Mouse (Mus musculus): ENCODE data around the gene Rce1. TPM values are rescaled to one million over a fixed set of nuclear protein-coding genes. Genes with fewer than 3 reads are reported as not detected.

The Rce1 gene
- total and polyA plus RNA-seq, 3 experiments = 43.1 to 67.8 TPM; not detected in 1

- Histone ChIP-seq H3K9ac (ENCODE audit: control insufficient read depth, low read depth, low read length, poor library complexity, severe bottlenecking) (no peak overlapping the region), H3K9me3 (replicated peaks; ENCODE audit: insufficient read depth, low read length) (no peaks in the 10 kb centered on the region), H3K27ac (ENCODE audit: control insufficient read depth, low read depth, low read length) (no peak overlapping the region), H3K4me3 (ENCODE audit: control insufficient read depth in 1 of 2, insufficient read depth in 1 of 2, low read depth in 2 of 2, low read length in 2 of 2) (no peak overlapping the region), H3K79me2 (ENCODE audit: control insufficient read depth, insufficient read depth, low read length, poor library complexity) (no peaks in the 10 kb centered on the region), H3K4me1 (ENCODE audit: control insufficient read depth in 1 of 2, insufficient read depth in 2 of 2, low read length in 2 of 2) (no peaks in the 10 kb centered on the region), H3K36me3 (ENCODE audit: control insufficient read depth in 1 of 2, insufficient read depth in 2 of 2, low read length in 2 of 2) (no peaks in the 10 kb centered on the region), H3K27me3 (ENCODE audit: control insufficient read depth in 1 of 2, insufficient read depth in 2 of 2, low read length in 2 of 2) (no peaks in the 10 kb centered on the region)
- TF ChIP-seq ZKSCAN1 (IDR thresholded peaks at IDR 0.05; ENCODE audit: low read depth, low read length) (no peak), MAFK (IDR thresholded peaks at IDR 0.05; ENCODE audit: borderline replicate concordance, low read depth, low read length) (no peak), MEF2A (IDR thresholded peaks at IDR 0.05; ENCODE audit: extremely low read depth, insufficient replicate concordance, low read depth, low read length, poor library complexity, severe bottlenecking) (no peak), RAD21 (IDR thresholded peaks at IDR 0.05; ENCODE audit: low read depth, low read length) (no peak), CHD1 (IDR thresholded peaks at IDR 0.05; ENCODE audit: low read depth, low read length) (no peak), UBTF (IDR thresholded peaks at IDR 0.05; ENCODE audit: borderline replicate concordance, insufficient read depth, low read depth, low read length) (no peak), TCF12 (IDR thresholded peaks at IDR 0.05; ENCODE audit: low read depth, low read length) (no peak), EP300 (IDR thresholded peaks at IDR 0.05; ENCODE audit: low read depth in 1 of 2, low read length in 2 of 2) (no peak), POLR2A (IDR thresholded peaks at IDR 0.05; ENCODE audit: control insufficient read depth in 1 of 2, insufficient read depth in 1 of 2, low read depth in 1 of 2, low read length in 2 of 2, poor library complexity in 1 of 2) (no peak), KAT2A (conservative IDR thresholded peaks at IDR 0.05; ENCODE audit: low read depth, low read length) (no peak), RCOR1 (IDR thresholded peaks at IDR 0.05; ENCODE audit: low read depth, low read length) (no peak), E2F4 (IDR thresholded peaks at IDR 0.05; ENCODE audit: borderline replicate concordance, low read depth, low read length) (no peak), USF2 (IDR thresholded peaks at IDR 0.05; ENCODE audit: borderline replicate concordance in 1 of 2, insufficient read depth in 1 of 2, low read depth in 1 of 2, low read length in 2 of 2) (no peak), ZNF384 (IDR thresholded peaks at IDR 0.05; ENCODE audit: low read depth, low read length) (no peak)
- DNase-seq (ENCODE audit: low read depth, low spot score) = no peak
Measured at GRCm38 (mm10) chr19:4635986-4636385, 10.5 kb upstream of the Rce1 start.

- Histone ChIP-seq H3K4me3 (ENCODE audit: control insufficient read depth in 1 of 2, insufficient read depth in 1 of 2, low read depth in 2 of 2, low read length in 2 of 2) (no peak overlapping the region), H3K79me2 (ENCODE audit: control insufficient read depth, insufficient read depth, low read length, poor library complexity) (peaks cover 18% of the 10 kb centered on the region), H3K27ac (ENCODE audit: control insufficient read depth, low read depth, low read length) (no peak overlapping the region), H3K27me3 (ENCODE audit: control insufficient read depth in 1 of 2, insufficient read depth in 2 of 2, low read length in 2 of 2) (no peaks in the 10 kb centered on the region), H3K36me3 (ENCODE audit: control insufficient read depth in 1 of 2, insufficient read depth in 2 of 2, low read length in 2 of 2) (peaks cover 0 to 6% of the 10 kb centered on the region in 2 experiments; a peak in 2 of 4 replicates), H3K4me1 (ENCODE audit: control insufficient read depth in 1 of 2, insufficient read depth in 2 of 2, low read length in 2 of 2) (peaks cover 0 to 13% of the 10 kb centered on the region in 2 experiments; a peak in 3 of 4 replicates), H3K9ac (ENCODE audit: control insufficient read depth, low read depth, low read length, poor library complexity, severe bottlenecking) (no peak overlapping the region), H3K9me3 (replicated peaks; ENCODE audit: insufficient read depth, low read length) (no peaks in the 10 kb centered on the region)
- DNase-seq (ENCODE audit: low read depth, low spot score) = peak; percentile 82
- TF ChIP-seq MAZ (IDR thresholded peaks at IDR 0.05; ENCODE audit: low read depth, low read length) (peak; percentile 53; the same call in 1 of the 2 replicates), TAL1 (IDR thresholded peaks at IDR 0.05; ENCODE audit: low read length) (no peak), CHD2 (IDR thresholded peaks at IDR 0.05; ENCODE audit: low read length) (no peak), RAD21 (IDR thresholded peaks at IDR 0.05; ENCODE audit: low read depth, low read length) (peak; percentile 70), ZMIZ1 (IDR thresholded peaks at IDR 0.05; ENCODE audit: low read depth, low read length) (no peak), ZNF384 (IDR thresholded peaks at IDR 0.05; ENCODE audit: low read depth, low read length) (no peak), NELFE (IDR thresholded peaks at IDR 0.05; ENCODE audit: low read depth, low read length) (no peak), EP300 (IDR thresholded peaks at IDR 0.05; ENCODE audit: low read depth in 1 of 2, low read length in 2 of 2) (no peak), ZKSCAN1 (IDR thresholded peaks at IDR 0.05; ENCODE audit: low read depth, low read length) (no peak), MAX (IDR thresholded peaks at IDR 0.05; ENCODE audit: low read length) (no peak), SIN3A (IDR thresholded peaks at IDR 0.05; ENCODE audit: low read length) (no peak; the same call in 1 of the 2 replicates), JUND (IDR thresholded peaks at IDR 0.05; ENCODE audit: low read depth, low read length) (no peak), HCFC1 (IDR thresholded peaks at IDR 0.05; ENCODE audit: low read depth, low read length) (no peak), GABPA (IDR thresholded peaks at IDR 0.05; ENCODE audit: low read depth, low read length) (no peak), TBP (IDR thresholded peaks at IDR 0.05; ENCODE audit: low read depth, low read length) (no peak), MYB (IDR thresholded peaks at IDR 0.05; ENCODE audit: low read depth, low read length) (no peak), USF2 (IDR thresholded peaks at IDR 0.05; ENCODE audit: borderline replicate concordance in 1 of 2, insufficient read depth in 1 of 2, low read depth in 1 of 2, low read length in 2 of 2) (no peak), NRF1 (IDR thresholded peaks at IDR 0.05; ENCODE audit: insufficient read depth, low read depth, low read length, poor library complexity, severe bottlenecking) (no peak), ZC3H11A (IDR thresholded peaks at IDR 0.05; ENCODE audit: low read depth, low read length) (peak; percentile 36), MEF2A (IDR thresholded peaks at IDR 0.05; ENCODE audit: extremely low read depth, insufficient replicate concordance, low read depth, low read length, poor library complexity, severe bottlenecking) (no peak), E2F4 (IDR thresholded peaks at IDR 0.05; ENCODE audit: borderline replicate concordance, low read depth, low read length) (no peak), CTCF (IDR thresholded peaks at IDR 0.05 in 2 of 3, conservative IDR thresholded peaks at IDR 0.05 in 1 of 3; ENCODE audit: control insufficient read depth in 1 of 3, insufficient read depth in 1 of 3, low read depth in 2 of 3, low read length in 3 of 3, poor library complexity in 1 of 3, severe bottlenecking in 1 of 3) (peak; percentile 62 to 73 (median 63)), BHLHE40 (IDR thresholded peaks at IDR 0.05; ENCODE audit: borderline replicate concordance, low read depth, low read length) (no peak)
Measured at GRCm38 (mm10) chr19:4628819-4629218, 3.4 kb upstream of the Rce1 start.
